11 mouse cellular contexts compared by ENCODE assay signal in the genomic region with DNA sequence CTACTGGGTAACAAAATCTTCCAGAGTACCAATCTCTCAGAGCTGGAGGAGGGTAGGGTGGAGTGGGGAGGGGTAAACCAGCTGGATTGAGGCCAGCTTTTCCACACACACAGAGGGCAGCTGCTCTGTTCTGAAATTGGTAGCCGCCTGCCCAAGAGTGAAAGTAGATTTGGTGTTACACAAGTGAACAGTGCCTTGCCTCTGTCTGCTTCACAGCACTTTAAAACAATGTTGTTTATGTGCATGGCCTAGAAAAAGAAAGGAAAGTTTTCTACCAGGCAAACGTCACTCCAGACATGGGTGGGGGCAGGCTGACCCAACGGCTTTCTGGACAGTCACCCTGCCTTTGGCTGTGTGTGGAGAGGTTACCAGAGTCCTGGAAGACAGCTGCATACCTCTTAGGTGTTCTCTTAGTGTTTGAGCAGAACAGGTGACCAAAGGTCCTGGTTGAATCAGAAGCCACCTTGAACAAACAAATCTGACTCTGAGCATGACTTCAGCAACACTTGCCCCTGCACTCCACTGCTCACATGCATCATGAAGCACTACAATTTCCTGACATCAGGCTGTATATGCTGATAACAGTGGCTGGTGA. TPM values are rescaled to one million over a fixed set of nuclear protein-coding genes. Genes with fewer than 3 reads are reported as not detected.
DNase-seq lines count a peak whose midpoint lies in the region; ATAC-seq lines count a peak whose summit lies in the region.
"Had no signal": no experiment of that assay in that cellular context is flagged by ENCODE, and none has a peak within 500 bp of the region (broad histone marks: within the 10 kb centered on the region; RNA-seq: fewer than 3 reads in every experiment).

No protein-coding gene starts in this region.

- H3K27ac ChIP-seq in stomach, embryonic 16.5 days (ENCODE audit: low read length) = peak overlapping the region; percentile 26; the same call in 1 of the 2 replicates

- no peaks in the 10 kb centered on the region for H3K27me3 ChIP-seq in stomach, embryonic 16.5 days (ENCODE audit: control insufficient read depth, insufficient read depth, low read length)

- no peak overlapping the region; the same call in 1 of the 2 replicates for H3K4me2 ChIP-seq in stomach, embryonic 16.5 days (ENCODE audit: low read depth, low read length)
- H3K4me2 ChIP-seq: liver, embryonic 11.5 days had no signal

- no peak overlapping the region for H3K9ac ChIP-seq in stomach, embryonic 16.5 days (ENCODE audit: low read length)

- H3K9me3 ChIP-seq in stomach, embryonic 16.5 days (replicated peaks; ENCODE audit: control insufficient read depth, low read length) = no peaks in the 10 kb centered on the region

- no peak overlapping the region for H3K4me3 ChIP-seq in stomach, embryonic 16.5 days (replicated peaks; ENCODE audit: low read length)

- peaks cover 18% of the 10 kb centered on the region for H3K4me1 ChIP-seq in stomach, embryonic 16.5 days (ENCODE audit: control insufficient read depth, insufficient read depth, low read length)

- WGBS in stomach, embryonic 16.5 days = 25% methylated on average over 3 of the region's 3 CpGs

- DNase-seq in cerebellum, postnatal 10 days = peak; percentile 60 to 61
- DNase-seq in cerebellum, adult 18-20 months = no peak
- peak; percentile 79 for DNase-seq in retina, postnatal 1 day
- no peak for DNase-seq in retina, embryonic 14.5 days (ENCODE audit: low spot score)
- peak; percentile 21 to 46 for DNase-seq in kidney, postnatal 4 days
- no peak for DNase-seq in urinary bladder, postnatal 25 days (ENCODE audit: low spot score)
- no peak for DNase-seq in left cerebral cortex, adult 11 months (ENCODE audit: low spot score)
- DNase-seq: adrenal gland, postnatal 25 days; right cerebral cortex, postnatal 14 days had no signal

- peak; percentile 60; the same call in 1 of the 2 replicates for ATAC-seq in stomach, embryonic 16.5 days (ENCODE audit: insufficient read depth, low FRiP score)

- no peaks in the 10 kb centered on the region for H3K36me3 ChIP-seq in stomach, embryonic 16.5 days (ENCODE audit: control insufficient read depth, insufficient read depth, low read length)

RNA-seq across cellular contexts. Expression of gene Egfr, which starts 17.8 kb away (rescaled TPM):
- 17.0 and 17.8 TPM in 2 replicates for polyA plus RNA-seq in stomach, embryonic 16.5 days (2015; fragmentation: Nextera tagmentation; extraction: Ambion mirVana)

Comparison
In these comparisons a context has a peak if more than half of its experiments do, and no peak if none do; other contexts are left out.
1. DNase-seq: peak in cerebellum, postnatal 10 days (2 of 2), retina, postnatal 1 day (single experiment) and kidney, postnatal 4 days (2 of 2); none in cerebellum, adult 18-20 months (0 of 2), retina, embryonic 14.5 days (single experiment), urinary bladder, postnatal 25 days (single experiment) and left cerebral cortex, adult 11 months (single experiment).